Mouse (Mus musculus): Measurements from ENCODE around the gene Gm13088.
"Not testable (repeated sequence)": the region's sequence is repeated elsewhere in the genome, so short reads cannot be mapped to it uniquely, and the experiment has no call there.

Gene Gm13088

GRCm38 (mm10) chr4:143657146-143657545 lies at the start of gene Gm13088:
Gene Gm13088, minus strand, starts transcription at chr4:143657246.
- DNase-seq: not testable (repeated sequence)

- DNase-seq: no peak
Observed at GRCm38 (mm10) chr4:143702611-143703010, 45.6 kb upstream of the Gm13088 start, which contains the start of gene Gm13089. Gene Gm13089, minus strand, starts transcription at chr4:143702711.

- DNase-seq: not testable (repeated sequence)
Observed at GRCm38 (mm10) chr4:143618101-143618500, 38.9 kb downstream of the Gm13088 start.

- not testable (repeated sequence) for DNase-seq
Observed at GRCm38 (mm10) chr4:143614703-143615102, 42.3 kb downstream of the Gm13088 start, which contains the start of gene Gm13083. Gene Gm13083, plus strand, starts transcription at chr4:143615003.

- DNase-seq: not testable (repeated sequence)
Observed at GRCm38 (mm10) chr4:143611927-143612326, 45.1 kb downstream of the Gm13088 start.

All from heart, adult 11 months (tissue).